Mouse (Mus musculus): ENCODE measurements at regions not wholly inside any gene's neighbourhood (a gene's known extent, or its start where the extent isn't known, plus 50 kb on each side); places are given as distances from the start of the nearest gene placed in this dataset.

DNA sequence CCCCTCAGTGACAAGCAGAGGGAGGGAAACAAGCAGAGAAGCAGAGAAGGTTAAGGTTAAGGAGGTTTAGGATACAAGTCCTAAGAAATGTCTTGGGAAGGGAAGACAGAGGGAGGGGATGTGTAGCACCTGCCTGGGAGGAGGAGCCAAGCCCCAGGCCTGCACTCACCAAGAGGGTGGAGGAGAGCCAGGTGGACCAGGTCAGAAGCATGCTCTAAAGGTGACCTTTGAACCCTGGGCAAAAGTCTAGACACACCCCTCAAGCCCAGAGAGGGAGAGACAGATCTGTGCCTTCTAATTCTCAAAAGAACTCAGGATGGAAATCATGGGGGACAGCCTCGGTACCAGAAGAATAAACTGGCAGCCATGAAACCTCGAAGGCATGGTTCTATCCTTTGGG, 54.4 kb upstream of the Calm2 start:
- no peak for DNase-seq (ENCODE audit: low spot score in 2 of 2)

DNA sequence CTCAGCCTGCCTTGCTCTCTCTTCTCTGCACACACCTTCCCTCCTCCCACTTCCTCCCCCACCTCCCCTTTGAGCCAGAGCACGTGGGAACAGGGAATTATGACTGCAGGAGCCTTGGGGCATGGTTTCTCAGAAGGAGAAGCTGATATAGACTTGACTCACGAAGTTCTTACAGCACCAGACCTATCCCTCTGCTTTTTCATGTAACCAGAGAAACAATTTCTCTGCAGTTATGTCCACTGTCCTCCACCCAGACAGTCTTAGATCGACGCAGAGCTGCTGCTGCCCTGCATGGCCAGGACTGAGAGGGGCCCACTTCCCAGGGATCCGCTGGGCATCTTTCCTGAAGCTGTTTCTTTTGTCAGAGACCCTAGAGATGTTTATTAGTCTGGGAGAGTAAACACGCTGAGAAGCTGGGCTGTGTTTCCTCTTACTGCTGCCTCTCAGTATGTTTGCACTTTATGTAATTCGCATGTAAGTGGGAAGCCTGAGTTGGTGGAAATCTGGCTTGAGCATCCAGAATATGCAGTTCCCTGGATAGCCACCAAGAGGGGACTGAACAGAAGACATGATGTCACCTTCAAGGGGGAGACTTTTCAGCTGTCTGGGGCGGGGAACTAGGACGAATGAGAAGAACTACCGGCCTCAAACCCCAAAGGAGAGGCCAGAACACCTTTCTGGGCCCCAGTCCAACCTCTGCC, 55.1 kb upstream of the Calm2 start:
- DNase-seq (ENCODE audit: low spot score in 2 of 2), result peak; percentile 49 to 65

DNA sequence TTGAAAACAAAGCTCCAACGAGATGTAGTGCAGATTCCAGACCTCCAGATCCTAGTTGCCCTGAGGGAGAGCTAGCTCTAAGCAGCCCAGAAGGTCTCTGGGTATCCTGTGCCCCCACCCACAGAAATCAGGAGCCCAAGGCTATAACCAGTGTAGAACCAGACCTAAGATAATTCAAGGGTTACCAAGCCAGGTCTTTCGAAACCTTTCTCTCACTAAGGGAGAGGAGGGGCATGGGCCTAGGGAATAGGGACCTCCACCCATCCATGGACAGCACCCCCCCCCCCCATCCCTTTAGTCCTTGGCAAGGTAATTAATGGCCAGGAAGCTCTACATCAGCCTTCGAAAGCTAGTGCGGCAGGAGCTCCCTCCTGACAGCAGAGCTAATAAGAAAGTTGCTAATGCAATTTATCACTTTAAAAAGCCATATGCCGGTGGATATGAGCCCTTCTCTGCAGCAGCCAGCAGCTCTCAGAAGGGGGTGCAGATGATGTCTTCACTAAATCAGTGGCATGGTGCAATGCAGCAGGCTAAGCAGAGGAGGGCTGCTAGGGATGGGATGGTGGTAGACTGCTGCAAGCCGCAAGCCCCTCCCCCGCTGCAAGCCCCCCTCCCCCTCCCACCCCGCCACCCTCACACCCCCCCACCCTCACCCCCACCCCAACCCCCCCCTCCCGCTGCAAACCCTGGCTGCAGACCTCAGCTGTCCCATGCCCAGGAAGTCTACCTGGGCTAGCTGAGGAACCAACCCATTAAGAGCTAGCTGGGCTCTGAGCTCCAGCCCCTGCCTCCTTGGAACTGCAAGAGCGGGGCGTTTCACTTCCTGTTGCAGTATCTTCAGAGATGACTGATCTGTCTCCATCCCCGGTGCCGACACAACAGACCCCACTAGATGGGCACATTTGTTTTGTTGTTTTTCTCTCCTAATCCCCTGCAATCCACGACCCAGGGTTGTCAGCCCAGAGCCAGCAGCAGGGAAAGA, 55.9 kb upstream of the Calm2 start:
- no peak for DNase-seq (ENCODE audit: low spot score in 2 of 2)

DNA sequence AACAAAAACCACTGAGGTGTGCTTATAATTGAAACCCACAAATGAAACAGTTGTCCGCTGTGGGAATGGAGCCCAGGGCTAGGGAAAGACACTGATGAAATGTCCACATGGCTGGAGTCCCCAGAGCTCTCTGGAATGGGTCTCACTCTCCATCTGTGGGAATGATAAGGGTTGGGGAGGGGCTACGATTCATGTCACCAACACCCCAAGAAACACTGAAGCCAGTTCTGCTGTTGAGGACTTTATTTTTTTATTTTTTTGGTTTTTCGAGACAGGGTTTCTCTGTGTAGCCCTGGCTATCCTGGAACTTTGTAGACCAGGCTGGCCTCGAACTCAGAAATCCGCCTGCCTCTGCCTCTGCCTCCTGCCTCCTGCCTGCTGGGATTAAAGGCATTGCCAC, 56.8 kb upstream of the Calm2 start:
- DNase-seq (ENCODE audit: low spot score in 2 of 2), result no peak

DNA sequence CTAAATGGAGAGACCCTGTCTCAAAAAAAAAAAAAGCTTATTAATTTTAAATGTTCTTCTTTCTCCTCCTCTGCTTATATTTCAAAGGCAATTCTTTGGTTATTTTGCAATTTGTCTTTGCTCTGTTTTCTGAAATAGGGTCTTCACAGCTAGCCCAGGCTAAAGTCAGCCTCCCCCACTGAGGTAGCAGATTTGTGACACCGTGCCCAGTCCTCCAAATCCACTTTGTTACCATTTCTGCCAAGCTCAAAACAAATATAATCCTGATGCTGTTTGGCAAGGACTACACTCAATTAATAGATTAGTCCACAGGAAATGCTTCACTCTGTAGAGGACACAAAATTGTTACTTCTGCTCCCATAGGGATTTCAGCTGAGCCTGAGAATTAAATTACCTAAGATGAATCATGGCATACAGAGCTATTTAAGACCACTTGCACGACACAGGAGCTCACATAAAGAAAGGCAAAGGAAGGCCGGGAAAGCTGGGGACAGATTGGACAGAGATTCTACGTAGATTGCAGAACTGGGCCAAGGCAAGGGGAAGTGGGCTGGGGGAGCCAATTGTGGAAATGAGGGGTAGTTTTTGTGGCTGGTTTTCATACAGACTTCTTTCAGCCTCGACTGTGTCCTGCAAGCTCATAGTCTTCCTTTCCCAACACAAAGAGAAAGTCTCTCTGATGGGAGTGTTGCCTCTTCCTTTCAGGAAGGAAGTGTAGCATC, 58.4 kb upstream of the Calm2 start:
- DNase-seq (ENCODE audit: low spot score in 2 of 2), result no peak

DNA sequence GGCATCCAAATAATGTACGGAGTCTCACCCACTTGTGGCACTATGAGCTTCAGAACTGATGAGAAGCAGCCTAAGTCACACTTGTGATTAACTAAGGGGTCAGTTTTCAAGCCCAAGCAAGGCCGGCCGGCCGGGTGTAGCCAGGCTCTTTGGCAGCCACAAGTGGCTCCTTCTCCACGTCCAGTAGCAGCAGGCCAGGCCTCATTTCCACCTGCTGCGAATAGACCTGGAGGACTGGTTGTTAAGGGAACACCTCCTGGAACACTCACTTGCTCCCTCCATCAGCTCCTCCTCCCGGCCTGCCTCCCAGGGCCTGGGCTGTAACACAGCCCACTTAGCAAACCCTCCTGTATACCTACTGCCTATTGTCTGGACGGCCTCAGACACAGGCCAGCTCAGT, 61.1 kb upstream of the Calm2 start:
- no peak for DNase-seq (ENCODE audit: low spot score in 2 of 2)

DNA sequence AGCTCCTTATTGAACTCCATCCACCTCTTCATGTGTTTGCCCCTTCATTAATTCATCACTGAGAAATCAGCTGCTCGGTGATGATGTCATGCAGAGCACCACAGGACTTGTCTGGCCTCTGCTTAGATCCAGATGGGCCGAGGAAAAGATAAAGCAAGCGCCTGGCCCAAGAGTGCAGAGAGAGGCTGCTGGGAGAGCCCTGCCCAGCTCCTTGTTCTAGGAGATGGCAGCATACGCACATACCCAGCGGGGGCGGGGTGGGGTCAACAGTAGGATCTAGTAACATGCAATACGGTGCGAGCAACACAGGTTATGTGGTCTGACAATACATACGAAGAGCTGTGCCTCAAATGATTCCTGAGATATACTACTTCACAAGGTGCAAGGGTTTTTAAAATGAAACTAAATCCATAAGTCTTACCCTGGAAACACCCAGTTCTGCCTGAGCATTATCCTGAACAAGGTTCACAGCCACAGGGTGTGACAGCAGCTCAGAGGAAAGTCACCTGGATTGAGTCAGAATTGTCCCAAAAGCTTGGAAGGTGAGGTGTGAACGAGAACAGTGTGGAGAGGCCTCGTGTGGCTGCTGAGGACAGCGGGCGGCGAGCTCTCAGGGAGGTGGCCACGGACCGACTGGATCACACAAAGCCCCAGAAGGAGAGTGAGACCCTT, 62.0 kb upstream of the Calm2 start:
- no peak for DNase-seq (ENCODE audit: low spot score in 2 of 2)

DNA sequence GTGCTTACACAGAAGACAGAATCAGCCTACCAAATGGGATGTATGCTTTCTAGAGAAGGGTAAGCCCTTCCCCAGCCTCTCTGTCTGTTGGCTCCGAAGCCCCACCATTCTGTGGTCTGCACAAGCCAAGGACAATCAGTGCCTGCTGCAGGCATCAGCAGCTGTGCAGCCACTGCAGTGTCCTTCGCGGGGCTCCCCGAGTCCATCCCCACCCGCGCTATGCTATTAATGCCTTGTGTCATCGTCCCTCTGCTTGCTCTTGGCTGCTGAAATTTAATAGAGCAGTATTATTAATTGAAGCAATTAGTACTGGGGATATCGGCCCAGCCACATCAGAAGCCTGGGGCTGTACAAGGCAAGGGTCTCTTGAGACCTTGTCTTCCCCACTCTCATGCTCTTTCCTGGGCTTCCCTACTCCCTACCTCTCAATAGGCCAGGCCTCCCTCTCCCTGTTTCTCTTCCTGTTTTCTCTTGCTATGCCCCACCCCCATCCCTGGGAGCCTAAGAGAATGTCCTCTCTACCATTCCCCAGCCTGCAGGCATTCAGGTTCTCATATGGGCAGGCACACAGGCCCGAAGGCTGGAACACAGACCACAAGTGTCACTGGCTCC, 65.4 kb upstream of the Calm2 start:
- DNase-seq (ENCODE audit: low spot score in 2 of 2), result no peak

DNA sequence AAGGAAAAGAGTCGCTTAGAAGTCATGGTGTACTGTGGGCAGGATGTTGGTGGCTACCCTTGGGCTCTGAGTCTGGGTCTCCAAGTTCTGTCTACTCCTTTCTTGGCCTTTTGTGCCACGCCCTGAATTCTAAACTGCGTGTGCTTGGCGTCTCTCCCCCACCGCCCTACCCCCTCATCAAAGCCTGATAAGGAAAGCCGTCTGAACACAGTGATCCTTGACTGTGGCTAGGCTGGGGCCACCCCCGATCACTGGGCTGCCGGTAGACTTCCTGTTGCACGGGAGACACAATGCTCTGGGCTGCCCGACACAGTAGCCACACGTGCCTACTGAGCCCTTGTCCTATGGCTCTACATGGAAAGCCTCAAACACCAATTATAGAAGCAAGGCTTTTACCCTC, 67.1 kb upstream of the Calm2 start:
- DNase-seq (ENCODE audit: low spot score in 2 of 2), result no peak

DNA sequence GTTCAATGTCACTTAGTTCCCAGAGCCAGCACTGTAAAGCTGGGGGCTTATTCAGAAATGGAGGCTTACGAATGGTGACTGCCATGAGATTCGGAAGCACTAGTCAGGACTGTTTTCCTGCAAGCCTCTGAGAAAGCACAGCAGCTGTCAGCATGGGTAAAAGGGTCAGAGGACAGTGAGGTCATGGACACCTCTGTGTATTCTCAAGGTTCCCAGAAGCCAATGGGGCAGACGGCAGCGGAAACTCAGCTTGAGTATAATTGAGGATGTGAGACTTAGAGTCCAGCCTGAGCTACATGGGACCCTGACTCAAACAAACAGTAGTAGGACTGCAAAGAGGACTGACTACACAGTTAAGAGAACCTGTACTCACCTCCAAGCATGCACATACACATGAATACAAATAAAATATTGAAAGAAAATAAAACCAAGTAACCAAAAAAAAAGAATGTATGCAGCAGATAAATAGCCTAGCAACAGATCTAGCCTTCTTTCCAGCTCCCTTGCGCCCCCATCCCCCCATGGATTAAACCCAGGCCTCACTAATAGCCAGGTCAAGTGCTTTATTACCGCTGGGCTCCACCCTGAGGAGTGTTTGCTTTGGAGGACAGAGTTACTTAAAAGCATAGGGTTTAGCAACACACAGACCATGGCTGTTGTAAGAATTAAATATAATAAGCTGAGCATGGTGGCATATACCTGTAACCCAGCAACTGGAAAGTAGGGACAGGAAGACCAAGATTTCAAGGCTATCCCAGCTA, 67.8 kb upstream of the Calm2 start:
- DNase-seq (ENCODE audit: low spot score in 2 of 2), result no peak

DNA sequence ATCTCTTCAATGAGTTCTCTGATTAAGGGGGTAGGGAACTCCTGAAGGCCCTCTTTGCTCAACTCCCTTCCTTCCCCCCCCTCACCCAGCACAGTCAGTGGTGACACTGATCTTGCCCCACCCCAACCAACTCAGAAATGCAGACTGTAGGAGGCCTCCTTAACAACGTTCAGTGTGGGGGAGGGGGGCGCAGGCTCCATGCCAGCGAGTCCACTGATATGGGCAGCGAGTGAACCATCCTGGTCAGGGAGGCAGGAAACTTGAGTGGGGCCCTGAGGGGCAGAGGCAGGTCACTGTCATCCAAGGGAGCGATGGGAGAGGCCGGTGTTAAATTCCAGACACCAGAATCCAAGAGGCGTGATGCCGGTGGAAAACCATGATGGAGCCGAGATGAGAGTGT, 70.5 kb upstream of the Calm2 start:
- no peak for DNase-seq (ENCODE audit: low spot score in 2 of 2)

DNA sequence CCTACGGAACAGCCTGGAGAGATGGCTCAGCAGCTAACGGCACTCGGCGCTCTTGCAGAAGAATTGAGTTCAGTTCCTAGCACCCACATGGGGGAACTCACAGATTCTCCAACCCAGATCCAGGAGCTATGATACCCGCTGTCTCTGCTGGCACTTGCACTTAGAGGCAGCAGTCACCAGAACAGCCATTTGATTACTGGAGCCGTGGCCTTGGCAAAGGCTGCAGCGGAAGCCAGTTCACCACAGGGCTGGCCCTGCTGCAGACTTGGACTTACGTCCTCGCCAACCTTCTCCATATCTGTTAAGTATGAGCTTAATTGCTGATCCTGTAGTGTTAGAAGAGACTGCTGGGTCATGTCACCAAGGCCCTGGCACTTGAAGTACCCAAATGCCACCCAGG, 72.7 kb upstream of the Calm2 start:
- no peak for DNase-seq (ENCODE audit: low spot score in 2 of 2)

DNA sequence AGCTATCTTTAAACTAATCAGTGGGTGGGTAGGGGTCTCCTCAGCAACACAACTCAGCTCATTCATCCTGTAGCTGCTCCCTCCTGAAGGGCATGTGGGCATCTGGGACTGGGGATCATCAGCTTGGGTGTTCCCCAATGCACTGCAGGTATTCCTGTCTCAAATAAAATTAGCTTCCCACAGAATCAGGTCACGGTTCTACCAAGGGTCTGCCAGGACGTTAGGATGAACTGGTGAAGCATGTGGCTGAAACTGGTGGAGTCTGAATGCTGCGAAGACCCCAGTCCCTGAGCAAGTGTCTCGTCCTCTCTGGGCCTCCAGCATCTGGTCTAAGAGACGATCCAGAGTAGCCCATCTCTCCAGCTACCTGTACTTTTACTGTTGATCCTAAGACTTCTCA, 74.1 kb upstream of the Calm2 start:
- no peak for DNase-seq (ENCODE audit: low spot score in 2 of 2)

DNA sequence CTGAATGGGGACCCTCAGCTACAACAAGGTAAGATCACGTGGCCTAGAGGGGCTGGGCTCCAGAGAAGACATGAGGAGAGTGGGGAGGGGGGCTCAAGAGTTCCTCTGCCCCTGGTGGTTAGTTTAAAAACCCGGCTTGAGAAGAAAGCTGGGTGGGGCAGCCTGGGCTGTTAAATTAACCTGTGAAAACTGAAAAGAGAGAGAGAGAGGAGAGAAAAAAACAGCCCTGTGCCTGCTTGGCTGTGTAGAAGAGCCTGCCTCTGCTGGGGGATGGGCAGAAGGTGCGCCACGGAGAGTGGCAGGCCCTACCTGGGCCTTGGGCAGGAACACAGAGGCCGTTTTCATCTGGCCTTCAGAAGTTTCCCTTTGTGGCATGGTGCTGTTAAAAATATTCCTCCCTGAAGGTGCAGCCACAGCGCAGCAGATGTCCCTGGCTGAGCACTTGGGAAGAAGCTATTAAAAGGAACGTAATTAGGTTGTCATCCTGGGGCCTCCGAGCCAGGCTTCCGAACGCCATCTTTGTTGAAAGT, 75.0 kb upstream of the Calm2 start:
- no peak for DNase-seq (ENCODE audit: low spot score in 2 of 2)

DNA sequence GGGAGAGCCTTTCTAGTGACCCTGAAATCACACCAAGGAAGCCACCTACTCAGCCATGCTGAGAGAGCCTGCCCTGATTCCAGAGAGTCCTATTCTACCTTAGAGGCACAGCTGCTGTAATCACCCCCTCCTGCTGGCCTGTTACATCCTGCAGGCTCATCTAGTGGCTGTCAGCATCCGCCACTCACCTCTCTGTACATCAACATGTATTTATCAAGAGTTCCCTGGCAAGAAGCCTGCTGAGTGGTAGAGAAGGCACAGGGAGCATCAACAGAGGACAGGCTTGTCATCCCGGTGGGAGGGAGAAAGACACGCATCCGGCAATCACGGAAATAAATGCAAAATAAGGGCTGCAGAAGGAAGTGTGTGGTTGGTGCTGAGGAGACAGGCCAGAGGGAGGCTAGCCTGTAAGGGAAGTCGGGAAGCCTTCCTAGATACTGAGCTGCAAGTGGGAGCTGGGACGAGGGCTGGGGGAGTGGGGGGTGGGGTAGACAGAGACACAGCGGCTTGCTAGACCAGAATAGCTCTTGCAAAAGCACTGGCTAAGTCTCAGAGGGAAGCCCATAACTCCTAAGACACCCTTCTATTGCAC, 75.9 kb upstream of the Calm2 start:
- no peak for DNase-seq (ENCODE audit: low spot score in 2 of 2)

DNA sequence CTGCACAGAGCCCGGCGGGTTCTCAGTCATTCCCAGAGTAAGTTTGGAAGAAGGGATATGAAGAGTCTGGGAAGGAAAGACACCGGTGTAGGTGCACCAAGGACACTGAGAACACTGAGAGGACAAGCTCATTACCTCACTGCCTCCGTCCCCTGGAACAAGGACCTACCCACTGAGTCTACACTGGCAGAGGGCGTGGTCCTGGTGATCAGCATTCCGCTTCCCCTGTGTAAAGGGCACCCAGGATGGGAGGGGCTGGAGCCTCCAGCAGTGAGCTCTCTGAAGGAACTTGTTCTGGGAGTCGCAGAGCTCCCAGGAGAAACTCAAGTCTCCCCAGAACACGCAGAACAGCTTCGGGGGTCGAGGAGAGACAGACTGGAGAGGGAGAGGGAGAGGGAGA, 76.9 kb upstream of the Calm2 start:
- no peak for DNase-seq (ENCODE audit: low spot score in 2 of 2)

DNA sequence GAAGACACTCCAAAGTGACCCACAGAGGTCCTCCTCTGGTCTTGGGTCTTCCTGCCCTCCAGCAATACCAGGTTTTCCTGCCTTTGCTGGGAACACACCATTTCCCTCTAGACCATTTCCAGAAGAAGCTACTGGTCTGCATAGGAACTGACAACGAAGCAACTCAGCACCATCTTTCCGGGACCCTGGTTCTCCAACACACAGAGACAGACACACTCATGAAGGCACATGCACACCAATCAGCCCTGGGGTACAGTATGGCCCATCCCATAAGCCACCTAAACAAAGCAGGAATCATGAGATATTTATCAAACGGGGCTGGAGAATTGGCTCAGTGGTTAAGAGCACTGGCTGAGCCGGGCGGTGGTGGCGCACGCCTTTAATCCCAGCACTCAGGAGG, 80.4 kb upstream of the Calm2 start:
- DNase-seq (ENCODE audit: low spot score in 2 of 2), result no peak

DNA sequence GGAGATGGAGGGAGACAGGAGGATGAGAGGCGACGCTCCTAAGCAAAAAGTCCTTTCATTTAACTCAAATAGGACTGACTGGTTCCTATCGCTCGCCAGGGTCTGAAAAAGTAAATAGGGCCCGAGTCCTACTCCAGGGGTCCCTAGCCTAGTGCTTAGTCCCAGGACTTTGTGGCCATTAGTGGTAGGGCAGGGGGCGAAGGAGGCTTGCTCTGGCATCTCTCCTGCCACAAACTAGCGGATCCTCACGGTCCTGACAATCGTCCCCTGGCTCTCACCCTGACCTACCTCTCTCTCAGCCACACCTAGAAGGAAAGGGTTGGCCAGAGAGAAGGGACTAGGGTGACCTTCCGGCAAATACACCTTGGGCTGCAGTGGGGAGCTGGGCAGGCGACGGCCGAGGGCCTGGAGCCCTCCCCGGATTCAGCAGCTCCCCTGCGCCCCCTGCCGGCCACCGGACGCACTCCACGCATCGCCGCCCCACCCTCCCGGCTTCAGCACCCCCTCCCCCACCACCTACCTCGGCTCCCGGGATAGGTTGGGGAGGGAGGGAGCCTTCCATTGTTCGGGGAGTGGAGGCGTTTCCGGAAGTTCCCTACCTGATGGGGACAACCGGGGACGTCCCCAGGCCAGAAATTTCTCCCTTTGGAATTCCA, 83.6 kb upstream of the Calm2 start:
- DNase-seq (ENCODE audit: low spot score in 2 of 2), result peak in 1 of 2 experiments; percentile 65

DNA sequence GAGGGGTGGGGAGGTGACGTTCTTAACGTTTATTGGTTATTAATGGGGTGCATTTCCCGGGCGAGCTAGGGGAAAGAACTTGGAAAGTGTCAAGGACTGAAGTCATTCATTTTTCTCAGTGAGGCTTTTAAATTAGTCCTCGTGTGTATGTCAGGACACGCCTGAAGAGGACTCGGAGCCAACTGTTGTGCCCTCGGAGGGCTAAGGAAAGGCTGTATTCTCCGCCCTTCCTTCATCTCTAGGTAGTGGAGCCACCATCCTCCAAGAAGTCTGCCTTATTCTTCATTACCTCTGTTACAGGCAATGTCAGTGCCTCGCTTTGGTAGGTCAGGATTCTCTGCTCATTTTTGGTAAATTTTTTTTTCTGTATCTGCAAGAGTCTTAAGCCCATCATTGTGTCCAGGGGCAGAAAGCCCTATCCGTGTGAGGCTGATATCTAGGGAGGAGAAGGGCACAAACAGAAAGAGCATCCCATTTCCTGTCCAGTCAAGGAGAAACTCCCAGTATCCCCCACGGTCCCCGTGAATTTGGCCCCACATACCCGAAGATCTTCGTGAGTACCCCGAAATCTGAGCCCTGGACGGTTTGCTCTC, 84.2 kb upstream of the Calm2 start:
- no peak for DNase-seq (ENCODE audit: low spot score in 2 of 2)

Measured in frontal cortex, postnatal 14 days (tissue).